Mouse (Mus musculus): Measurements from ENCODE around the gene Pde8b. TPM values are rescaled to one million over a fixed set of nuclear protein-coding genes. Genes with fewer than 3 reads are reported as not detected.

Gene Pde8b
- total RNA-seq, 1 experiment: 0.40 TPM

DNA sequence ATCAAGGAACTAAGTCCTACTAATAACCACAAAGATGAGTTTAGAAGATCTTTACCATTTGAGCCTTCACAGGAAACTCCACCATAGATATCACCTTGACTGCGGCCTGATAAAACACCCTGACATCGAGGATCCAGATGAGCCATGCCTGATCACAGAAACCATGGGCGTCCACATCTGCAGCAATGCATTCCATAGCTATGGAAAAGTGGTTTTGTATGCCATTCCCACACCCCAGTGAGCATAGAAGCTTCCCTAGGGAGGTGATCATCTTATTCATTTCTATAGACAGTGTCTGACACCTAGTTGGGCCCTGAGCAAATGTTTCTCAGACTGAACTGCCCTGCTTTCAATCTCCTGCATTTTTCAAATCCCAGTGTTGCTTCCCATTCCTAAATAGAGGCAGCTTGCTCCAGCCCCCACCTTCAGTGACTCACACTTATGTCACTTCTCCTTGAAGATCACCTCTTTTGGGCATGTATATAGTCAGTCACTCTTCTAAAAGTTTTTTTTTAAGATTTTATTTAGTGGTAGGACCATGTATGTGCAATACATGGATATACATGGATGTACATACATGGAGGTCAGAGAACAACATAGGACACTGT is 47.9 kb downstream of the Pde8b start:
- Histone ChIP-seq H3K9me3 (ENCODE audit: control insufficient read depth, insufficient read depth, low read depth, low read length) (no peaks in the 10 kb centered on the region), H3K27ac (ENCODE audit: insufficient read depth, low read depth, low read length, poor library complexity, severe bottlenecking) (no peak overlapping the region), H3K4me3 (ENCODE audit: insufficient read depth in 1 of 2, low read depth in 1 of 2, low read length in 2 of 2, poor library complexity in 1 of 2, severe bottlenecking in 1 of 2) (no peak overlapping the region), H3K4me1 (ENCODE audit: control insufficient read depth in 2 of 2, insufficient read depth in 2 of 2, low read length in 2 of 2, poor library complexity in 1 of 2) (no peaks in the 10 kb centered on the region), H3K36me3 (ENCODE audit: control insufficient read depth, insufficient read depth, low read length, poor library complexity, severe bottlenecking) (no peaks in the 10 kb centered on the region), H3K9ac (ENCODE audit: insufficient read depth, low read depth, low read length, poor library complexity, severe bottlenecking) (no peak overlapping the region)
- no peak for DNase-seq (ENCODE audit: low read depth, low spot score)
- in situ Hi-C loops (cut with MboI; ENCODE audit: low sequenced_read_pairs in 2 of 2, unreplicated experiment in 2 of 2): no loop called here
- no peak for TF ChIP-seq ZC3H11A (IDR thresholded peaks at IDR 0.05; ENCODE audit: borderline replicate concordance, low read depth, low read length)
- TF ChIP-seq HCFC1 (IDR thresholded peaks at IDR 0.05; ENCODE audit: borderline replicate concordance, insufficient read depth, low read length): no peak
- no peak for TF ChIP-seq CHD2 (IDR thresholded peaks at IDR 0.05; ENCODE audit: low read depth, low read length)
- TF ChIP-seq ZNF384 (IDR thresholded peaks at IDR 0.05; ENCODE audit: low read depth, low read length): no peak
- TF ChIP-seq MAFK (IDR thresholded peaks at IDR 0.05; ENCODE audit: insufficient read depth, low read depth, low read length): no peak

DNA sequence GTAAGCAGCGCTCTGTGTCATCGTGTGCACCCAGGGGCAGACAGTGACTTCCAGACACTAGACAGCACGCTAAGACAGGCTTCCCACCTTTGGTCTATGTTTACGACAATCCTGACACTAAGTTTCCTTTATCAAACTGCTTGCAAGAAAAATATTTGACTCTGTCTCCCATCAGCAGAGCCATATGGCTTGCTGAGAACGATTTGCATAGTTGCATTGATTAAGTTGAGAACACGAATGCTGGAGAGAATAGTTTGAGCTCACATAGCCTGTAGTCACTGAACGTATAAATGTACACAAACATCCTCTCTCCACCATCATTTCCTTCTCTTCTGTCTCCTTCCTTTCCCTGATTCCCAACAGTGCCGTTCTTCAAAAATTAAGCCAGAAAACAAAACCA is 49.3 kb downstream of the Pde8b start:
- Histone ChIP-seq H3K36me3 (ENCODE audit: control insufficient read depth, insufficient read depth, low read length, poor library complexity, severe bottlenecking) (no peaks in the 10 kb centered on the region), H3K27ac (ENCODE audit: insufficient read depth, low read depth, low read length, poor library complexity, severe bottlenecking) (no peak overlapping the region), H3K4me3 (ENCODE audit: insufficient read depth in 1 of 2, low read depth in 1 of 2, low read length in 2 of 2, poor library complexity in 1 of 2, severe bottlenecking in 1 of 2) (no peak overlapping the region), H3K9me3 (ENCODE audit: control insufficient read depth, insufficient read depth, low read depth, low read length) (no peaks in the 10 kb centered on the region), H3K4me1 (ENCODE audit: control insufficient read depth in 2 of 2, insufficient read depth in 2 of 2, low read length in 2 of 2, poor library complexity in 1 of 2) (no peaks in the 10 kb centered on the region), H3K9ac (ENCODE audit: insufficient read depth, low read depth, low read length, poor library complexity, severe bottlenecking) (no peak overlapping the region)
- TF ChIP-seq HCFC1 (IDR thresholded peaks at IDR 0.05; ENCODE audit: borderline replicate concordance, insufficient read depth, low read length): no peak
- in situ Hi-C loops (cut with MboI; ENCODE audit: low sequenced_read_pairs in 2 of 2, unreplicated experiment in 2 of 2): no loop called here
- no peak for DNase-seq (ENCODE audit: low read depth, low spot score)

DNA sequence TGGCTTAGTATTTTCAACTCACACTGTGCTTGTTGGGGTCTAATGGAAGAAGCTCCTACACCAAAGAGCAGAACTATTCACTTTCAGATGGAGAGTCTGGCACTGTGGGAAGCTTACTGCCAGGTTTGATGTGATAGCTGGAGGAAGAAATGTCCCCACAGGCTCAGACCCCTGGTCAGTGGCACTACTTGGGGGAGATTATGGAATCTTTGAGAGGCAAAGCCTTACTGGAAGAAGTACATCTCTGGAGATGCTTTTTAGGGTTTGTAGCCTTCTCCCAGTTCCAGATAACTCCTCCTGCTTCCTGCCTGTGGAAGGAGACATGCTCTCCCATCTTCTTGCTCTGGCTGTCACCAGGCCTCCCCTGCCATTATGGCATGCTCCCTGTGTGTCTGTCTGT is 50.1 kb downstream of the Pde8b start:
- Histone ChIP-seq H3K27ac (ENCODE audit: insufficient read depth, low read depth, low read length, poor library complexity, severe bottlenecking) (no peak overlapping the region), H3K4me1 (ENCODE audit: control insufficient read depth in 2 of 2, insufficient read depth in 2 of 2, low read length in 2 of 2, poor library complexity in 1 of 2) (no peaks in the 10 kb centered on the region), H3K4me3 (ENCODE audit: insufficient read depth in 1 of 2, low read depth in 1 of 2, low read length in 2 of 2, poor library complexity in 1 of 2, severe bottlenecking in 1 of 2) (no peak overlapping the region), H3K9ac (ENCODE audit: insufficient read depth, low read depth, low read length, poor library complexity, severe bottlenecking) (no peak overlapping the region), H3K36me3 (ENCODE audit: control insufficient read depth, insufficient read depth, low read length, poor library complexity, severe bottlenecking) (no peaks in the 10 kb centered on the region), H3K9me3 (ENCODE audit: control insufficient read depth, insufficient read depth, low read depth, low read length) (no peaks in the 10 kb centered on the region)
- in situ Hi-C loops (cut with MboI; ENCODE audit: low sequenced_read_pairs in 2 of 2, unreplicated experiment in 2 of 2): no loop called here
- no peak for DNase-seq (ENCODE audit: low read depth, low spot score)
- TF ChIP-seq ZNF384 (IDR thresholded peaks at IDR 0.05; ENCODE audit: low read depth, low read length) (no peak), MAFK (IDR thresholded peaks at IDR 0.05; ENCODE audit: insufficient read depth, low read depth, low read length) (no peak), HCFC1 (IDR thresholded peaks at IDR 0.05; ENCODE audit: borderline replicate concordance, insufficient read depth, low read length) (no peak), ZC3H11A (IDR thresholded peaks at IDR 0.05; ENCODE audit: borderline replicate concordance, low read depth, low read length) (no peak), CHD2 (IDR thresholded peaks at IDR 0.05; ENCODE audit: low read depth, low read length) (no peak)

DNA sequence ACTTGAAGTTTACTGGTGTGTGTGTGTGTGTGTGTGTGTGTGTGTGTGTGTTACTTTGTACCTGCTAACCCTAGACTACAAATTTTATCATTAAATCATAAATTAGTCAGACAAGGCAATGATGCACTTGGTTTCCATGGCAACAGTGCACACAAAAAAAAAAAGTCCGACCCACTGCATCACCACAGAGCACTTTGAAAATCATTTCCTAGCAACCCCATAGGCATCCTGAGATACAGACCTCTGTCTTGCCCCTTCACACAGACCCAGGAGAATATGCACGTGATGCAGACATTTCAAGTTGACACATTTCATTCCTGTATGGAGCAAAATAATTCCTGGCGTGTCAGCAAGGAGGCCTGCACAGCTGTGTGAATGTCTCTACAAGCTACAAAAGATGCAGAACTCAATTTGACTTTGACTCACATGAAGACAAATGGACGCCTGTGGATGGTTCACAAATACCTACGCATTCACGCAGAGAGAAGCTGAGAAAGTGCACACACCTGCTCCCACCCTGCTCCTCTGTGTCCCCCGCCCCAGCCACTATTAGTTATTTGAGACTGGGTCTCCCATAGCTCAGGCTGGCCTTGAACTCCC is 53.9 kb downstream of the Pde8b start:
- in situ Hi-C loops (cut with MboI; ENCODE audit: low sequenced_read_pairs in 2 of 2, unreplicated experiment in 2 of 2): no loop called here
- TF ChIP-seq CHD2 (IDR thresholded peaks at IDR 0.05; ENCODE audit: low read depth, low read length): no peak
- TF ChIP-seq HCFC1 (IDR thresholded peaks at IDR 0.05; ENCODE audit: borderline replicate concordance, insufficient read depth, low read length): no peak
- no peak for TF ChIP-seq ZC3H11A (IDR thresholded peaks at IDR 0.05; ENCODE audit: borderline replicate concordance, low read depth, low read length)
- TF ChIP-seq ZNF384 (IDR thresholded peaks at IDR 0.05; ENCODE audit: low read depth, low read length): no peak
- no peak for TF ChIP-seq MAFK (IDR thresholded peaks at IDR 0.05; ENCODE audit: insufficient read depth, low read depth, low read length)
- H3K9ac ChIP-seq (ENCODE audit: insufficient read depth, low read depth, low read length, poor library complexity, severe bottlenecking): no peak overlapping the region
- H3K4me3 ChIP-seq (ENCODE audit: insufficient read depth in 1 of 2, low read depth in 1 of 2, low read length in 2 of 2, poor library complexity in 1 of 2, severe bottlenecking in 1 of 2): no peak overlapping the region
- H3K36me3 ChIP-seq (ENCODE audit: control insufficient read depth, insufficient read depth, low read length, poor library complexity, severe bottlenecking): no peaks in the 10 kb centered on the region
- DNase-seq (ENCODE audit: low read depth, low spot score): no peak
- no peaks in the 10 kb centered on the region for H3K9me3 ChIP-seq (ENCODE audit: control insufficient read depth, insufficient read depth, low read depth, low read length)
- H3K27ac ChIP-seq (ENCODE audit: insufficient read depth, low read depth, low read length, poor library complexity, severe bottlenecking): no peak overlapping the region
- no peaks in the 10 kb centered on the region for H3K4me1 ChIP-seq (ENCODE audit: control insufficient read depth in 2 of 2, insufficient read depth in 2 of 2, low read length in 2 of 2, poor library complexity in 1 of 2)

DNA sequence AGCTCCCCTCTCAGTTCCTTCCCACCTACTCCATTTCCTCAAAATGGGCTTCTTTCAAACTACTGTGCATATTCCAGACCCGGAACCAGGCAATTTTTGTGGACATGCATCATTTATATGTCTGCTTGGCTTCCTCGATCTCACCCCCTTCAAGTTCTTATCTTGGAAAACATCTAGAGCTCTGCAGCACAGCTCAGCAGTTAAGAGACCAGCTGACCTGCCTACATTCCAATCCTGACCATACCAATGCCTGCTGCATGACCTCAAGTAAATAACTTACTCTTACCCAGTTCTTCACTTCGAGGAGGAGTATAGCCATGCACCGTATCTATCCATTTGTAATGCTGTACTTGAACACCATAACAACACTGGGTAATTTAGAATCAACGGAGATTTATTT is 58.2 kb downstream of the Pde8b start:
- Histone ChIP-seq H3K4me1 (ENCODE audit: control insufficient read depth in 2 of 2, insufficient read depth in 2 of 2, low read length in 2 of 2, poor library complexity in 1 of 2) (no peaks in the 10 kb centered on the region), H3K36me3 (ENCODE audit: control insufficient read depth, insufficient read depth, low read length, poor library complexity, severe bottlenecking) (no peaks in the 10 kb centered on the region), H3K9ac (ENCODE audit: insufficient read depth, low read depth, low read length, poor library complexity, severe bottlenecking) (no peak overlapping the region), H3K9me3 (ENCODE audit: control insufficient read depth, insufficient read depth, low read depth, low read length) (no peaks in the 10 kb centered on the region), H3K4me3 (ENCODE audit: insufficient read depth in 1 of 2, low read depth in 1 of 2, low read length in 2 of 2, poor library complexity in 1 of 2, severe bottlenecking in 1 of 2) (no peak overlapping the region), H3K27ac (ENCODE audit: insufficient read depth, low read depth, low read length, poor library complexity, severe bottlenecking) (no peak overlapping the region)
- in situ Hi-C loops (cut with MboI; ENCODE audit: low sequenced_read_pairs in 2 of 2, unreplicated experiment in 2 of 2): no loop called here
- no peak for TF ChIP-seq HCFC1 (IDR thresholded peaks at IDR 0.05; ENCODE audit: borderline replicate concordance, insufficient read depth, low read length)
- TF ChIP-seq MAFK (IDR thresholded peaks at IDR 0.05; ENCODE audit: insufficient read depth, low read depth, low read length): no peak
- no peak for TF ChIP-seq ZC3H11A (IDR thresholded peaks at IDR 0.05; ENCODE audit: borderline replicate concordance, low read depth, low read length)
- TF ChIP-seq CHD2 (IDR thresholded peaks at IDR 0.05; ENCODE audit: low read depth, low read length): no peak
- no peak for TF ChIP-seq ZNF384 (IDR thresholded peaks at IDR 0.05; ENCODE audit: low read depth, low read length)
- no peak for DNase-seq (ENCODE audit: low read depth, low spot score)
